Mouse (Mus musculus): ENCODE results near the gene Pklr. TPM values are rescaled to one million over a fixed set of nuclear protein-coding genes. Genes with fewer than 3 reads are reported as not detected.

Gene Pklr
- polyA plus RNA-seq (2016; fragmentation: Nextera tagmentation; extraction: Ambion mirVana) = 162 and 171 TPM in 2 replicates

DNA sequence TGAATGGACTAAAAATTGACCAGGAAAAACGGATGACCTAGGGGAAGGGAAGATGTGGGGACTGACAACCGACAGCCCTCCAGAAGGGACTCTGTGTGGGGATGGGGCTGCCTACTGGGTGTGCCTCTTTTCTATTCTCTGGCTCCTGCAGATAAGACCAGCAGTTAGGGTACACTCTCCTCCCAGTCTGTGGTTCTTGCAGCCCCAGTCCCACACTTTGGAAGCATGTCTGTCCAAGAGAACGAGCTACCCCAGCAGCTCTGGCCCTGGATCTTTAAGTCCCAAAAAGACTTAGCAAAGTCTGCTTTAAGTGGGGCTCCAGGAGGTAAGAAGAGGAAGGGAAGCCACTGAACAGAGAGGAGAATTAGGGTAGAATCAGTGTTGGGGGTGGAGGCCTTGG lies at the start of gene Pklr:
Gene Pklr, plus strand, starts transcription at position 185 of the 400 bp plus-strand sequence.
- 9% methylated on average over 3 of the region's 3 CpGs for WGBS (ENCODE audit: insufficient replicate concordance)
- peak; percentile 66 for ATAC-seq
- Histone ChIP-seq H3K9ac (peak within 1 kb of the TSS; percentile 95), H3K27ac (peak within 1 kb of the TSS; percentile 97), H3K36me3 (peaks cover 39% of the 10 kb centered on the region), H3K4me2 (peak within 1 kb of the TSS; percentile 78), H3K4me1 (peaks cover 86% of the 10 kb centered on the region), H3K9me3 (replicated peaks) (no peaks in the 10 kb centered on the region), H3K27me3 (replicated peaks) (no peaks in the 10 kb centered on the region), H3K4me3 (peak within 1 kb of the TSS; percentile 81)

DNA sequence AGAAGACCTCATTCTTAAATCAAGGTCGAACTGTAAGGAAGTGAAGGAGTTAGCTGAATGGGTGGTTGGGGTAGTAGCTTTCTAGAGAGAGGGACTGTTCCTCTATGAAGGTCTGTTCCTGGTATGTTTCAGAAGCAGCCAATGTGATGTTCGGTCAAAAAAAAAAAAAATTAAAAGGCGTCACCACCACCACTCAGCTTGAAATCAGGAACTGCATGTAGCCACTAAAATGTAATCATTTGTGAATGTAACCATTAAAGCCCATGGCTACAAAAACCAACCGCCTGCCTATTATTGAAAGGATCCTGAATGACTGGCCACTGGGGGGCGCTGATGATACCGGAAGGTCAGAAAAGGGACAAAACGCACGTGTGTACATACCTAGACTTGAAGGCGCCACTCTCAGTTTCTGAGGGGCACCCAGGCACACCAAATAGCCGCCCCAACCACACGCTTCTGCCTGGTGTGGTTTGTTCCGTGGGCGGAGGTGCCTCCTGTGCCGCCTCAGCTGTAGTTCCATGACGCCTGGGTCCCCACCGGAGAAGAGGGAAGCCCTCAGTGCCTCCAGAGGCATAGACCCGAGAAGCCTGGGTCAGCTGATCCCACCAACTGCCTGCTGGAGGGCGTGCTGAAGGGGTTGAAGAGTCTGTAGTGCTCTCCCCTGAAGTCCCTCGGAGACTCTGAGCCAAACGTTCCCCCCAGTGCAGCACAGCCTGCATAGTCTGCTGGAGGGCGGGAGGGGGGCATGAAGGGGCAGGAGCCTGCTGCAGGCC lies 48.4 kb upstream of the Pklr start:
- no peak overlapping the region for H3K27ac ChIP-seq
- no peaks in the 10 kb centered on the region for H3K9me3 ChIP-seq (replicated peaks)
- H3K27me3 ChIP-seq (replicated peaks) = peaks cover 28% of the 10 kb centered on the region
- H3K4me1 ChIP-seq = peaks cover 53% of the 10 kb centered on the region
- H3K4me3 ChIP-seq = no peak overlapping the region
- no peak for ATAC-seq
- peaks cover 7% of the 10 kb centered on the region; the same call in 1 of the 2 replicates for H3K36me3 ChIP-seq
- 19% methylated on average over 21 of the region's 21 CpGs for whole genome bisulfite sequencing (ENCODE audit: insufficient replicate concordance)
- peak overlapping the region; percentile 40; the same call in 1 of the 2 replicates for H3K9ac ChIP-seq
- peak overlapping the region; percentile 99 for H3K4me2 ChIP-seq

DNA sequence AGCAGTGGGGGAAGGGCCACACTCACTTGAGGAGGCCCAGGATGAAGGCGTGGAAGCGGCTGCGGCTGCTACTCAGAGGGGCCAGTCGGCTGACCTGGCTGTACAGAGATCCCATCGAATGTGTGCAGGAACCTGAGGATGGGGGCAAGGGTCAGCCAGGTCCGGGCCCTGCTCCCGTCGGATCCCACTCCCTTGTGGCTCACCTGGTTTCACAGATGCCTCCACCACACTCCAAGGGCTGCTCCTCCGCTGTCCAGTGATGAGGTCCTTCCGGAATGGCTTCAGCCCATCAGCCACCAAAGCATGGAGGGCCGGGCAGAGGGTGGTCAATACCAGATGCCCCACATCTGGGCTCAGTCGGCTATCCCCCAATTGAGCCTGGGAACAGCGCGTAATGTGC lies 47.0 kb upstream of the Pklr start:
- 36% methylated on average over 14 of the region's 14 CpGs for WGBS (ENCODE audit: insufficient replicate concordance)
- Histone ChIP-seq H3K4me3 (peak overlapping the region; percentile 65), H3K27ac (no peak overlapping the region), H3K9ac (peak overlapping the region; percentile 55), H3K27me3 (replicated peaks) (peaks cover 37% of the 10 kb centered on the region), H3K9me3 (replicated peaks) (no peaks in the 10 kb centered on the region), H3K4me2 (peak overlapping the region; percentile 99), H3K36me3 (peaks cover 10% of the 10 kb centered on the region), H3K4me1 (peaks cover 67% of the 10 kb centered on the region)
- no peak for ATAC-seq

DNA sequence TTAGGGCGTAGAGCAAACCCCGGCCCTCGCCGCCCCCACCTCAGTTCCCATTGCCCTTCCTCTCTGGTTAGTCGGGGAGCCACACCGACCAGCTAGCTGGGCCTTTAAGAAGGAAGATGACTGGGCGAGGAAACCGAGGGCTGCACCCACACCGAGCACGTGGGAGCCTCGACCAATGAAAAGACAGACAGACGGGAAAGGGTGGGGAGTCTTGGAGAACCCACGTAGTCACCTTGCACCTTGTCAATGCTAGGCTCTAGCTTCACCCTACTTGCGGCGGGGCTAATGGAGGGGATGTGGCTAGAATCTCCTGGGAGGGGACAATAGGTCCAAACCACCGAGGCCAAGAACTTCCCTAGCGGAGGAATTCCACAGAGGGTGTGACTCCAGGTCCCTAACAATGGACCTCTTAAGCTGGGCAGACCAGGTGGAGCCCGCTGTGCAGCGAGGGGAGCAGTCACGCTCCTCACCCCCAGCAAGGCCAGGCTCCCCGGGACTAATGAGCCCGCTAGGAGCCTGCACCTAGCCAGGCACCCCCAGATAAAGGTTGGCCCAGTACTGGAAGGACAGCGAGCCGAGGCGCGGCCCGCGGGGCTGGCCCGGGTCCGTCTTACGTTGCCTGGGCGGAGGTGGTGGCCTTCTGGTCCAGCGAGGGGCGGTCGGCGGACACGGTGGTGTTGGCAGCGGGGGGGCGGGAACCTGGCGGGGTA lies 45.9 kb upstream of the Pklr start:
- Histone ChIP-seq H3K9ac (peak overlapping the region; percentile 77), H3K27me3 (replicated peaks) (peaks cover 37% of the 10 kb centered on the region), H3K9me3 (replicated peaks) (no peaks in the 10 kb centered on the region), H3K27ac (peak overlapping the region; percentile 81), H3K4me3 (peak overlapping the region; percentile 65), H3K4me1 (peaks cover 69% of the 10 kb centered on the region), H3K4me2 (peak overlapping the region; percentile 99), H3K36me3 (peaks cover 21% of the 10 kb centered on the region)
- under 1% methylated on average over 40 of the region's 40 CpGs for WGBS (ENCODE audit: insufficient replicate concordance)
- ATAC-seq = peak; percentile 88

DNA sequence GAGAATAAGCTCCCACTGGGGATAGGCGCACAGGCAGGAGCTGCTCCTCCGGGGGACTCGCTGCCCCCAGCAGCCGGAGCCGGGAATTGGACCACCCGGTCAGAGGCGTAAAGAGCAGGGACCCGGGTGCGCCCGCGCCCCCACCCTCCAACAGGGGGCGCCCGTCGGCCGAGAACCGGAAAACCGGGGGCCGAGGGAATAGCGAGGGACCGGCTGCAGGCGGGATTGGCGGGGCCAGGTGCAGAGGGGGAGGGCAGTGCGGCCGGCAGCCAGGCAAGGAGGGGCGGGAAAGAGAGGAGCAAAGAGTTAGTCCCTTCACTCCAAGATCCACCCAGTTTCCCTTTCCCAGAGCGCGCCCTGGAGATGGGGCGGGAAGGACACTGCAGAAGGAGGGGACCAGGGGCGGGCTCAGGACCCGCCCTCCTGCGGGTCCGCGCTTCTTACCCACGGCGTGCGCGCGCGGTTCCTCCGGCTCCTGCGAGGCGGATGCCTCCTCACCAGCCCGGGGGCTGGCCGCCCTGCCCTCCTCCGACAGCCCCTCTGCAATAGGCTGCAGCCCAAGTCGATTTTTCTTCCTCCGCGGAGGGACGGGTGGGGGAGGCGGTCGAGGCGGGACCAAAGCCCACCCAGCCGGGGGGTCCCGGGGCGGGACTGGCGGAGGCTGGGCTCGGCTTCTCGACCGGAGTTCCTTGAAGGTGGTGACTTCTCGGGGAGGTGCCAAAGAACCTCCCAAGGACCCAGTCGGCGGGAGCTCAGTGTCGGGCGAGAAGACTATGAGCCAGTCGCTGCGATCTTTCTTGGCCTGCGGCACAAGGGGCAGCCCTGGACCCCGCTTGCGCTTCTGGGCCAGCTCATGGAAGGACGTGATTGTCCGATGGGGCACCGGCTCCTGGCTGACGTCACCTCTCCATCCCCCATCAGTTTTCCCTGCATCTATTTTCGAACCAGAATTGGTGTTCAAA lies 45.0 kb upstream of the Pklr start:
- ATAC-seq = peak; percentile 53
- Histone ChIP-seq H3K9me3 (replicated peaks) (no peaks in the 10 kb centered on the region), H3K27me3 (replicated peaks) (peaks cover 37% of the 10 kb centered on the region), H3K9ac (peak overlapping the region; percentile 77), H3K27ac (peak overlapping the region; percentile 81), H3K4me1 (peaks cover 69% of the 10 kb centered on the region), H3K4me3 (peak overlapping the region; percentile 65), H3K4me2 (peak overlapping the region; percentile 99), H3K36me3 (peaks cover 28% of the 10 kb centered on the region)
- 1% methylated on average over 69 of the region's 74 CpGs for WGBS (ENCODE audit: insufficient replicate concordance)

DNA sequence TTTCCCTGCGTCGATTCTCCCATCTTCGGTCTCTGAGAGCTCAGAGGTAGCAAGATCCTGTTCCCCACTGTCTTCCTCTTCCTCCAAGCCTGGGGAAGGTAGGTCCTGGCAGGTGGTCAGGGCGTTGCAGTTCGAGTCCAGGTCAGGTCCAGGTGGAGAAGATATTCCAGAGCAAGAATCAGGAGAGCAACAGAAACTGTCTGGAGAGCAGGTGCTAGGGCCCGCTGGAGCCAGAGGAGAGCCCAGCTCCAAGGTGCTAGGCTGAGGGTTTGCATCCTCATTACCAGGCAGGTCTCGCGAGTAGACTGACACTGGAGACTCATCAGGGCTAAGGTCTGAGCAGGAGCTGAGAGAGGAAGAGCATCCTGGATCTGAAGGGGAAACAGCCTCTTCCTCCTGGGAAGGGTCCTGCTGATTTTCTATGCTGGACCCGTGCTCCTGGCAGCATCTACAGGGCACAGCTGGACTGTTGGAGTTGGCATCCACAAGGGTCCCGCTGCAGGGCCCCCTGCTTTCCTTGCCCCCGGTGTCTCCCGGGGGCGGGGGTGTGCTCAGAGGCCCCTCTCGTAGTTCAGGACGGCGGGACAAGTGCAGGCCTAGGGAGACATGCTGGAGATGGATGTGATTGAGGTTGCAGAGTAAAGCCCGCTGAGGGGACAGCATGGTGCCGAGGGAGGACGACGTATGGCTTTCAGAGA lies 44.0 kb upstream of the Pklr start:
- H3K9me3 ChIP-seq (replicated peaks) = no peaks in the 10 kb centered on the region
- peaks cover 33% of the 10 kb centered on the region for H3K36me3 ChIP-seq
- peak overlapping the region; percentile 65 for H3K4me3 ChIP-seq
- peaks cover 37% of the 10 kb centered on the region for H3K27me3 ChIP-seq (replicated peaks)
- peak overlapping the region; percentile 77; the same call in 1 of the 2 replicates for H3K9ac ChIP-seq
- whole genome bisulfite sequencing (ENCODE audit: insufficient replicate concordance) = 15% methylated on average over 20 of the region's 20 CpGs
- H3K27ac ChIP-seq = no peak overlapping the region
- peaks cover 64% of the 10 kb centered on the region for H3K4me1 ChIP-seq
- peak overlapping the region; percentile 99 for H3K4me2 ChIP-seq
- ATAC-seq = no peak

DNA sequence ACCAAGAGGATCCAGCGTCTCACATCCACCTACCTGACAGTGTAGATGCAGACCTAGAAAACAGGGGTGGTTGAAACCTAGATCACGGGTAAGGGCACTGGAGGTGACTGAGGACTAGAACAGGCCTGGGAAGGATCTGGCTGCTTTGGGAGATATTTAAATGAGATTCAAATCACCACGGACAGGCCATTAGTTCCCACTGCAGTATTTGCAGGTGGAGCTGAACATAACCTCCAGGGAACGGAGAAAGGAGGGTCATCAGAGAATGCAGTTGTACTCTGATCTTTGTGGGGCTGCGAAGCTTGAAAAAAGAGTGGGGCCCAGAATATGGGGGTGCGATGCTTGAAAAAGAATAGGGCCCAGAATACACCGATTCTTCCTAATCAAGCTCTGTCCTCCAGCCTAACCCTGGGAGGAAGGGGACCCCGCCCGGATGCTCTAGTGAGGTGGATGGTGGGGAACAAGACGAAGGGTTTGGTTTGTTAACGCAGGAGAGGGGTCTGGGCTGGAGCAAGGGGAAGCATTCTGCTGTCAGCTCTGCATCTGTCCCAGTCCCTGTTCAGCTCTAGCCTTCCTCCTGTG lies 43.3 kb upstream of the Pklr start:
- WGBS (ENCODE audit: insufficient replicate concordance) = 30% methylated on average over 11 of the region's 11 CpGs
- H3K4me1 ChIP-seq = peaks cover 59% of the 10 kb centered on the region
- peaks cover 40% of the 10 kb centered on the region for H3K36me3 ChIP-seq
- H3K9ac ChIP-seq = peak overlapping the region; percentile 18; the same call in 1 of the 2 replicates
- peaks cover 37% of the 10 kb centered on the region for H3K27me3 ChIP-seq (replicated peaks)
- H3K27ac ChIP-seq = no peak overlapping the region
- peak overlapping the region; percentile 41 for H3K4me3 ChIP-seq
- no peaks in the 10 kb centered on the region for H3K9me3 ChIP-seq (replicated peaks)
- no peak for ATAC-seq
- H3K4me2 ChIP-seq = peak overlapping the region; percentile 99

DNA sequence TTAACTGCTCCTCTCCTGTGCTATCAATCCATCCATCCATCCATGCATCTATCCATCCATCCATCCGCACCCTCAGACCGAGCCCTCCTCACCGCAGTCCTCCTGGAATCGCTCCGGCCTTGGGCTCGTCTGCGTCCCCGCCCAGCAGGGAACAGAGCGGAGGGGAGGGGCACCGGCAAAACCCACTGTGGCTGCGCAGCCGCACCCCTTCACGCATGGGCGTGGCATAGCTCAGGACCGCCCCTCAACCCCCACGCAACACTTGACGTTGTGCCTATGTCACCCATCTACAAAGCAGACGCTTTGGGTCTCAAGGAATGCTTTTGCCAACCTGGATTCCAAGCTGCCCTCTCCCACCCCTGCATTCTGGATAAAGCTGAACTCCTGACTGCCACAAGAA lies 42.8 kb upstream of the Pklr start, which contains the start of gene Rusc1:
Gene Rusc1, minus strand, starts transcription at position 137 of the 400 bp plus-strand sequence.
- Histone ChIP-seq H3K27me3 (replicated peaks) (peaks cover 36% of the 10 kb centered on the region), H3K36me3 (peaks cover 45% of the 10 kb centered on the region), H3K4me3 (peak within 1 kb of the TSS; percentile 65), H3K4me2 (peak within 1 kb of the TSS; percentile 99), H3K9ac (peak within 1 kb of the TSS; percentile 18; the same call in 1 of the 2 replicates), H3K27ac (no peak within 1 kb of the TSS), H3K4me1 (peaks cover 53% of the 10 kb centered on the region), H3K9me3 (replicated peaks) (no peaks in the 10 kb centered on the region)
- 5% methylated on average over 18 of the region's 18 CpGs for WGBS (ENCODE audit: insufficient replicate concordance)
- ATAC-seq = peak; percentile 55

DNA sequence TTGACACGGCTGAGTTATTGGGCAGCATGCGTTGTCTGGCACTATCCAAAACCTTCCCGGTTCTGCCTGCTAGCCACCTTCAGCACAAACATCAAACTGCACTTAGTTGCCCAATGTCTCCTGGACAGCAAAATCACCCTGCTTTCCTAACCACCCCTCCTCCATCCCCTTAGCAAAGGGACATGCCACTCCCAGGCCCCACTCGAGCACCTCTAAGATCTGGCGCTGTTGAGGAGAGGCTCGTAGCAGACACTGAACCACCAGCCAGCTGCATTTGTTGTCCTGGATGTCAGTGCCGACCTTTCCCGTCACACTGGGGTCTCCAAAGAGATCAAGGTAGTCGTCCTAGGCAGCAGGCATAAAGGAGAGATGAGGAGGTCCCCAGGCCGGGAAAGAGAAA lies 41.9 kb upstream of the Pklr start:
- H3K27me3 ChIP-seq (replicated peaks) = peaks cover 27% of the 10 kb centered on the region
- H3K4me1 ChIP-seq = peaks cover 52% of the 10 kb centered on the region
- H3K9ac ChIP-seq = no peak overlapping the region
- no peak overlapping the region for H3K27ac ChIP-seq
- H3K4me2 ChIP-seq = no peak overlapping the region
- no peak overlapping the region for H3K4me3 ChIP-seq
- H3K9me3 ChIP-seq (replicated peaks) = no peaks in the 10 kb centered on the region
- ATAC-seq = no peak
- WGBS (ENCODE audit: insufficient replicate concordance) = 80% methylated on average over 10 of the region's 10 CpGs
- peaks cover 54% of the 10 kb centered on the region for H3K36me3 ChIP-seq

DNA sequence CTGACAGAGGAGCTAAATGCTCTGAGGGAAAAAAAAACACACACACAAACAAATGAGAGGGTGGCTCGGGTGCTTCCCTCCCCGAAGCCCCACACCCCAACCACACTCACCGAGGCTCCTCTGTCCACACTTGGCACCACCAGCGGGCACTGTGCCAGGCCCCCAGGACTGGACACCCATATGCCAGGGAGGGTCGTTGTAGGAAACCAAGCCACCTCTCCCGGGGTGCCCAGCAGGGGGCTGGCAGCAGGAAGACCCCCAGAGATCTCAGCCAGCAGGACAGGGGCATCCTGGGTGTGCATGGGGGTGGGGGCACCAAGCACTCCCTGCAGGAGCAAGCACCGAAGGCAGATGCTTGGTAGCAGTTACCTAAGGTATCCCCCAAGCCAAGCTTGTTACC lies 35.1 kb upstream of the Pklr start, which contains the start of gene Gm43738:
Gene Gm43738, minus strand, starts transcription at position 289 of the 400 bp plus-strand sequence.
- H3K4me1 ChIP-seq = peaks cover 43% of the 10 kb centered on the region
- H3K27me3 ChIP-seq (replicated peaks) = no peaks in the 10 kb centered on the region
- peak within 1 kb of the TSS; percentile 95 for H3K4me2 ChIP-seq
- ATAC-seq = no peak
- WGBS (ENCODE audit: insufficient replicate concordance) = 50% methylated on average over 7 of the region's 7 CpGs
- peak within 1 kb of the TSS; percentile 84 for H3K9ac ChIP-seq
- no peaks in the 10 kb centered on the region for H3K9me3 ChIP-seq (replicated peaks)
- H3K4me3 ChIP-seq = peak within 1 kb of the TSS; percentile 80
- H3K27ac ChIP-seq = peak within 1 kb of the TSS; percentile 89
- peaks cover 47% of the 10 kb centered on the region for H3K36me3 ChIP-seq

All from liver, embryonic 12.5 days (tissue).